Mouse (Mus musculus) liver, embryonic 14.5 days (tissue): ENCODE measurements around the gene Ntn4.

Experiments used
- CTCF ChIP-seq: IDR thresholded peaks from 2 replicates; pipeline ENCODE4 v1.5.1; 2016; ENCODE audit warnings: antibody characterized with exemption, low read depth, control low read depth
- EP300 ChIP-seq: IDR thresholded peaks from 2 replicates; pipeline ENCODE4 v1.6.1; 2016; ENCODE audit warnings: antibody characterized with exemption, low read depth

GRCm38 (mm10) chr10:93699689-93700478 lies 59.4 kb downstream of the Ntn4 start:
- no peak for TF ChIP-seq CTCF
- 0 out of 2 replicates have a peak, but pooled peaks have one; percentile 28 for TF ChIP-seq EP300
